Mouse (Mus musculus): Measurements from ENCODE around the gene Magohb. TPM values are rescaled to one million over a fixed set of nuclear protein-coding genes. Genes with fewer than 3 reads are reported as not detected.
A peak's percentile ranks its signal among the peaks of the same experiment; 100 is the strongest.

The Magohb gene
- polyA plus RNA-seq (2021) = 32.9 TPM

DNA sequence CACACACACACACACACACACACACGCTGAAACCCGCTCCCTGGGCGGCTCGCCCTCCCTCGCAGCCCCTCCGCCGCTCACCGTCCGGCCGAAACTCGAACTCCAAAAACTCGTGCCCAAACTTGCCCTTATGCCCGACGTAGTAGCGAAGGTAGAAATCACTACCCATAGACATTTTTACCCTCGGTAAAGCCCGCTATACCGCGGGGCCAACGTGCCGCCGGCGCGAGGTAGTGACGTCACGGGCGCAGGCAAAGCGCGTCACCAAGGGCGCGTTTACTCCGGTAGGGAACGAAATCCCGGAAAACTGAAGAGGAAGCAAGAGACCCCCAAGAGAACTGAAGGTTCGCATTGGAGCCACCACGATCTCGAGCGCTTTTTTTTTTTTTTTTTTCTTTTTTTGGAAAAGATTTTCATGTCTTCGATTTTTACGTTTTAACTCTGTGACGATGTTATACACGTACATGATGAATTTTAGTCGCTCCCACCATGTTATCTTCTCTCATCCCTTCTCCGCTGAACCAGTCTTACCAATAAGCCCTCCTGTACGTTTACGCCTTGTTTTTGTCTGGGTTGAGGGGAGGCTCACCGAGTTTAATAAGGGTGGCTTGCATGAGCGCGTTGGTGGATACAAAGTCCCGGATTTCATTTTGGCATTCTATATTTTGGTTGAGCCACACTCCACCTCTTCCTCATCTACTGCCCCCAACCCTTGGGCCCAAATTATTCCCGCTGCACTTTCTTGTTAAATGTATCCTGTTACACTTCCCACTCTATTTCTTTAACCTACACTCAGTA lies at the start of gene Magohb:
Gene Magohb (minus strand): TSS at position 254 of the 798 bp plus-strand sequence.
- POLR2A ChIA-PET = no interaction called here
- in situ Hi-C loops (cut with MboI; ENCODE audit: low pct_unique_long_range_greater_than_20kb) = loop anchor here (5.0 kb wide), 1 partner anchor 59 kb away; the partner anchor contains the start of gene Styk1
- no peak for TF ChIP-seq CTCF (IDR thresholded peaks at IDR 0.05)
- ATAC-seq = peak; percentile 60
- no peaks in the 10 kb centered on the region for H3K27me3 ChIP-seq
- peak; percentile 25 for DNase-seq (ENCODE audit: low read depth, low spot score)
- CTCF ChIA-PET = interaction anchor here (0.8 to 1.0 kb wide), 3 partner anchors 16 to 67 kb away, joined by 3 read pairs; no protein-coding TSS in a partner anchor

DNA sequence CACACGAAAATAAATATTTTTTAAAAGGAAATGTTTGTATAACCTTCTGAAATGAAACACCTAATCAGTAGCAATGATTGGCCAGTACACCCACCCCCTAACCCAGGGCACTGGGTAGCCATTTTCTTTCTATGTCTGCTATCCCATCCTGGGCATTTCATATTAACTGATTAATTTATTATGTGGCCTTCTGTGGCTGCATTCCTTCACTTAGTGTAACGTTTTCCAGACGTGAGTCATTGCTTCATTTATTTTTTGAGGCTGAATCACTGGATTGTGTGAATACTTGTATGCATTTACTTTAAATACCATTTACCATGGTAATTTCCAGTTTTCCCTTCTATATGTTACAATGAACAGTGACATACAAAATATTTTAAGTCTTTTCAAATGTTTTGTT lies 47.0 kb upstream of the Magohb start:
- CTCF ChIA-PET = interaction anchor here (1.8 to 2.1 kb wide), 2 partner anchors 13 kb away, joined by 4 read pairs; partner anchors contain the start of gene Styk1
- in situ Hi-C loops (cut with MboI; ENCODE audit: low pct_unique_long_range_greater_than_20kb) = no loop called here
- H3K27me3 ChIP-seq = no peaks in the 10 kb centered on the region
- ATAC-seq = peak; percentile 76
- POLR2A ChIA-PET = no interaction called here
- DNase-seq (ENCODE audit: low read depth, low spot score) = peak; percentile 30
- TF ChIP-seq CTCF (IDR thresholded peaks at IDR 0.05) = no peak

DNA sequence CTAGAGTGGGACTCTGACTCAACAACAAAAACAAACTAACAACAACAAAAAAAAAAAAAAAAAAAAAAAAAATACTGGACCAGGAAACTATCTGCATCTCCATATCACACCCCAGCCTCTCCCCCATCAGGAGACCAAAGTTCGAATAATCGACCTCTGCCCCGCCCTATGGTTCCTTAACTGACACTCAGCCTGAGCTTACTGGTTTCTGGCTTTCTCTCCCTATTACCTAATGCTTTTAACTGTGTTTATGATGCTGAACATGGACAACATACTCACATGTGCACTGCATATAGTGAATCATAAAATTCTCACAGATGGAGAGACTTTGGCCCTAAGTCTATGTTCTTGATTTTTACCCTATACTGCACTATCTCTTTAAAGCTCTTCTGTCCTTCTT lies 46.3 kb upstream of the Magohb start:
- POLR2A ChIA-PET = no interaction called here

GRCm38 (mm10) chr6:131338787-131339186 lies 45.7 kb upstream of the Magohb start:
- in situ Hi-C loops (cut with MboI; ENCODE audit: low pct_unique_long_range_greater_than_20kb) = no loop called here
- ATAC-seq (no peak), DNase-seq (ENCODE audit: low read depth, low spot score) (no peak)
- no peak for TF ChIP-seq CTCF (IDR thresholded peaks at IDR 0.05)
- ChIA-PET CTCF (interaction anchor here (0.9 to 2.1 kb wide), 3 partner anchors 12 to 49 kb away, joined by 3 to 4 read pairs (median 4); no protein-coding TSS in a partner anchor), POLR2A (no interaction called here)
- H3K27me3 ChIP-seq = no peaks in the 10 kb centered on the region

More for the DNA sequence above, 46.3 kb upstream of the Magohb start:
- H3K27me3 ChIP-seq = no peaks in the 10 kb centered on the region
- DNase-seq (ENCODE audit: low read depth, low spot score) (no peak), ATAC-seq (no peak)
- CTCF ChIA-PET = interaction anchor here (2.1 kb wide), 1 partner anchor 12 kb away, joined by 4 read pairs; no protein-coding TSS in a partner anchor
- in situ Hi-C loops (cut with MboI; ENCODE audit: low pct_unique_long_range_greater_than_20kb) = no loop called here
- TF ChIP-seq CTCF (IDR thresholded peaks at IDR 0.05) = no peak

DNA sequence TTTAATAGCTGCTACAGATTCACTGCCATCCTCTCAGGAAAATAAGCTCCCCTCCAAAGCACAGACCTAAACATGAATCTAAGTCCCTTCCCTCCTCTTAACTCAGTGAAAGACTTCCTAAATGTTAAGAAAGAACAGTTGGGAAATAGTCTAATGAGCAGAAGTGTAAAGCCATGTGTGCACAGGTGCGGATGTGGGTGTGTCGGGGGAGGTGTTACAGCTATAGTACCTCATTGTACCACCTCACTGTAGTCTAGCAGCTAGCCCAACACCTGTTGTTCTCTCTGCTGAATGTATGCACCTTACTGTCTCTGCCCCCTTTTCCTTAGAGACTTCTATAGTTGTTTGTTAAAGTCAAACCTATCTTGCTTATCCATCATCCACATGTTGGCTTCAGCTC lies 34.0 kb upstream of the Magohb start:
- in situ Hi-C loops (cut with MboI; ENCODE audit: low pct_unique_long_range_greater_than_20kb) = no loop called here
- ATAC-seq (no peak), DNase-seq (ENCODE audit: low read depth, low spot score) (no peak)
- POLR2A ChIA-PET = no interaction called here
- CTCF ChIA-PET = interaction anchor here (1.0 to 1.2 kb wide), 2 partner anchors 11 to 12 kb away, joined by 3 to 4 read pairs; no protein-coding TSS in a partner anchor
- no peaks in the 10 kb centered on the region for H3K27me3 ChIP-seq
- no peak for TF ChIP-seq CTCF (IDR thresholded peaks at IDR 0.05)

- in situ Hi-C loops (cut with MboI; ENCODE audit: low pct_unique_long_range_greater_than_20kb) = no loop called here
- TF ChIP-seq CTCF (IDR thresholded peaks at IDR 0.05) = no peak
- DNase-seq (ENCODE audit: low read depth, low spot score) (no peak), ATAC-seq (no peak)
- POLR2A ChIA-PET = no interaction called here
- no peaks in the 10 kb centered on the region for H3K27me3 ChIP-seq
- CTCF ChIA-PET = no interaction called here
Measured at GRCm38 (mm10) chr6:131321854-131322639, 29.0 kb upstream of the Magohb start.

DNA sequence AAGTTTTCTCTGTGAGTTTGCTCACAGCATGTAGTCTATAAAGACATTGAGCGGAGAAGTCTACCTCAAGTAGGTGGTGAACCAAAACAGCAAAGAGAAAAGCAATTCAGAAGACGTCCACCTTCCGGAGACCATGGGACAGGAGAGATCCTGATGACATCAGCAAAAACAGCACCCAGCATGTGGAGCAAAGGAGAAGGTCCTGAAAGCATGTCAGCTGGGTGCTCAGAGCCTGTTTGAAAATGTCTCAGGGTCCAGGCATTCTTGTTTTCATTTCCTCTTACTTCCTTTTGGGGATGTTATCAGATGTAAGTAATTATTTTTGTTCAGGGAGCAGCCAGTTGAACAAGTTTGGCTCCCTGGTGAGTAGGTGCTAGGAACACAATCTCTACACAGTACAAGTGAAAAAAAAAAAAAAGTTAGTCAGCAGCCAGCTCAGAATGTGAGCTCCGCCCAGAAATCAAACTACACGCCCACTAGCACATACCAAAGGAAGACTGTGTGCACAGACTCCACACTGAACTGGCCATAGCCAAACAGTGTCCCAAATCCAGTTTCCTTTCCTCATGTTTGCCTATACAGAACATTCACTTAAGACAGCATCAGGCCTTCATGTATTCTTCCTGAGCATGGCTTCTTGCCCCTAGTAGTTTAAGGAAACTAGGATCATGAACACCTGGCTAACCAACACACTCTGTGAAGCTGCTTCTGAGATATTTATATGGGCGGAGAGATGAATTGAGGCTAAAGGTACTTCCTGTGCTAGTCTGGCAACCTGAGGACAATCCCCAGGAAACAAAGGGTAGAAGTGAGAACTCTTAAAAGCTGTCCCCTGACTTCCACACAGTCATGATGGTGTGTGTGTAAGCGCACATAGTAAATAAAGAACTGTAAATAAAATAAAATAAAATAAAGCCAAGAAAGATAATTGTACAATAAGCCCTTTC lies 23.4 kb upstream of the Magohb start:
- ChIA-PET CTCF (no interaction called here), POLR2A (interaction anchor here (1.0 kb wide), 1 partner anchor 25 kb away, joined by 4 read pairs; no protein-coding TSS in a partner anchor)
- TF ChIP-seq CTCF (IDR thresholded peaks at IDR 0.05) = no peak
- H3K27me3 ChIP-seq = no peaks in the 10 kb centered on the region
- DNase-seq (ENCODE audit: low read depth, low spot score) (no peak), ATAC-seq (no peak)
- in situ Hi-C loops (cut with MboI; ENCODE audit: low pct_unique_long_range_greater_than_20kb) = no loop called here

DNA sequence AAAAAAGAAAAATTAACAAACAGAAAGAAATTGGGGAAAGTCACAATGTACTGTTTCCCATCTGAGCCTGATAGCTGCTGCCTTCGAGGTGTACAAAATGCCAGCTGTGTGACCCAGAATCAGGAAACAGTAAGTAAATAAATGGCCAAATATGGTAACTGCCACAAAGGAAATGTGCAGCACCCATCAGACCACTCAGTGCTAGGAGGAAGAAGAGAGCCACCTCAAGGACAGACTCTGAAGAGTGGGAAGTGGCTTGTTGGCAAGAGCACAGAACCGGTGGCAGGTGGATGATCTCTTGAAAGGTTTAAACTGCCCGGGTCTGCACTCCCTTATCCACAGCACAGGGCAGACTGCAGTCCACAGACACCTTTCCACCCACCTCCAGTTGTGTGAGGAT lies 15.0 kb upstream of the Magohb start:
- no peak for TF ChIP-seq CTCF (IDR thresholded peaks at IDR 0.05)
- ChIA-PET POLR2A (no interaction called here), CTCF (no interaction called here)
- ATAC-seq (no peak), DNase-seq (ENCODE audit: low read depth, low spot score) (no peak)
- in situ Hi-C loops (cut with MboI; ENCODE audit: low pct_unique_long_range_greater_than_20kb) = no loop called here
- H3K27me3 ChIP-seq = no peaks in the 10 kb centered on the region

- POLR2A ChIA-PET = no interaction called here
- DNase-seq (ENCODE audit: low read depth, low spot score) = no peak
Measured at GRCm38 (mm10) chr6:131304776-131305175, 11.7 kb upstream of the Magohb start.

DNA sequence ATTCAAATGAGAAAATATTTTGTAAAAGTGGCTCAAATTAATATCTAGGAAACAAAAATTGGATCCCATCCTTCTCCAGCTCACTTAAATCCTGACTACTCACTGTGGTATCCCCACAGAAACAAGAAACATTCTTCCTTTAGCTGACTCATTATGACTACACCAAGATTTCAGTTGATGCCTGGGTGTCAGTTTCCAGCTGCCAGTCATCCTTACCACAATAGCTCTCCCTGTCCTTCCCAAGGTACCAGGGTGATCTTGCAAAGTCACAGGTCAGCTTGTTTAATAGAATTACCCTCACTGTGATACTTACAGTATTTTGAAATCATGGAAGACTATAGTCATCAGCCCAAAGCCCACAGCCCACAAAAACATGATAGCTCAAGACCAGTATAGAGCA lies 5.5 kb upstream of the Magohb start:
- CTCF ChIA-PET = interaction anchor here (1.3 kb wide), 1 partner anchor 25 kb away, joined by 4 read pairs; no protein-coding TSS in a partner anchor
- ATAC-seq (peak; percentile 57), DNase-seq (ENCODE audit: low read depth, low spot score) (no peak)
- in situ Hi-C loops (cut with MboI; ENCODE audit: low pct_unique_long_range_greater_than_20kb) = no loop called here
- TF ChIP-seq CTCF (IDR thresholded peaks at IDR 0.05) = no peak
- POLR2A ChIA-PET = no interaction called here
- H3K27me3 ChIP-seq = no peaks in the 10 kb centered on the region

More at GRCm38 (mm10) chr6:131304776-131305175, 11.7 kb upstream of the Magohb start:
- no peaks in the 10 kb centered on the region for H3K27me3 ChIP-seq
- in situ Hi-C loops (cut with MboI; ENCODE audit: low pct_unique_long_range_greater_than_20kb) = no loop called here
- ATAC-seq = no peak
- CTCF ChIA-PET = no interaction called here
- no peak for TF ChIP-seq CTCF (IDR thresholded peaks at IDR 0.05)
